Mouse (Mus musculus) liver, adult 2 months (tissue): ENCODE data around the gene 4930402F06Rik.

Source experiments
- CTCF ChIP-seq: fragments of 200-500 bp; IDR thresholded peaks from 2 replicates; pipeline ENCODE4 v1.5.1; 2011; ENCODE audit warnings: low read depth, low read length, control low read depth
- POLR2A ChIP-seq: fragments of 200-500 bp; IDR thresholded peaks from 2 replicates; pipeline ENCODE4 v1.6.1; 2011; ENCODE audit warnings: low read length, control low read depth; ENCODE audit not compliant: insufficient read depth; ENCODE audit errors: extremely low read depth

GRCm38 (mm10) chr2:35326931-35327330, 70.0 kb downstream of the 4930402F06Rik start:
- TF ChIP-seq POLR2A (no peak), CTCF (no peak)
